Mouse (Mus musculus): Measurements from ENCODE around the gene Gtf3a. TPM values are rescaled to one million over a fixed set of nuclear protein-coding genes. Genes with fewer than 3 reads are reported as not detected.

The Gtf3a gene
- 12.3 TPM in 2 replicates for total RNA-seq (2023)

GRCm38 (mm10) chr5:146948508-146949088 is at the start of gene Gtf3a:
Gene Gtf3a, plus strand, starts transcription at chr5:146948657.

GRCm38 (mm10) chr5:146963118-146963936 is 14.9 kb downstream of the Gtf3a start, which contains the start of gene Mtif3:
Gene Mtif3, minus strand, starts transcription at chr5:146963800.

Other genes starting within 250 kb of the Gtf3a start
- gene Usp12, start 153.7 kb upstream of the Gtf3a start, total RNA-seq (2023), result 19.5 and 22.1 TPM in 2 replicates
- 121 and 149 TPM in 2 replicates for gene Rpl21, start 115.8 kb upstream of the Gtf3a start, total RNA-seq (2023)
- gene Rasl11a, start 103.6 kb upstream of the Gtf3a start, total RNA-seq (2023), result not detected in 2 replicates
- gene Mtif3, start 15.1 kb downstream of the Gtf3a start, total RNA-seq (2023), result 7.4 and 8.6 TPM in 2 replicates
- gene Lnx2, start 127.9 kb downstream of the Gtf3a start, total RNA-seq (2023), result 3.2 and 4.2 TPM in 2 replicates
- gene Polr1d, start 128.4 kb downstream of the Gtf3a start, total RNA-seq (2023), result 51.9 and 57.2 TPM in 2 replicates
- not detected in 2 replicates for gene Gsx1, start 240.0 kb downstream of the Gtf3a start, total RNA-seq (2023)